Mouse (Mus musculus) granulocyte monocyte progenitor cell, adult 5-6 weeks (primary cell): Measurements from ENCODE around the gene Ube2z. TPM values are rescaled to one million over a fixed set of nuclear protein-coding genes. Genes with fewer than 3 reads are reported as not detected.

ENCODE experiments used
- ATAC-seq: replicated peaks from 2 replicates; pipeline ENCODE4 v1.8.0; 2016; ENCODE audit warnings: mild to moderate bottlenecking, moderate TSS enrichment, inconsistent platforms; ENCODE audit not compliant: poor library complexity, severe bottlenecking
- total RNA-seq, 2 experiments: library from RNA; stranded (forward) in 1 of 2; stranded (reverse) in 1 of 2; fragments of 200-712, 200-1000 nt in 1 of 2; fragments of >200 nt in 1 of 2; fragmentation: Nextera tagmentation in 1 of 2; gene quantifications; 2 replicates each; pipeline ENCODE4 v1.2.3; 2014 to 2017

Gene Ube2z
- total RNA-seq, 2 experiments from 2014 or later: 20.8 to 34.1 TPM

GRCm38 (mm10) chr11:96064521-96065214 lies 520 bp downstream of the Ube2z start:
- peak; percentile 64 for ATAC-seq

GRCm38 (mm10) chr11:96058309-96058708 lies 6.9 kb downstream of the Ube2z start:
- no peak for ATAC-seq

- no peak for ATAC-seq
These were observed 14.3 kb downstream of the Ube2z start for GRCm38 (mm10) chr11:96050854-96051253.

- no peak for ATAC-seq
These were observed 15.2 kb downstream of the Ube2z start for GRCm38 (mm10) chr11:96049939-96050338.

- no peak for ATAC-seq
These were observed 17.5 kb downstream of the Ube2z start for GRCm38 (mm10) chr11:96047469-96048373.

- no peak for ATAC-seq
These were observed 18.4 kb downstream of the Ube2z start for GRCm38 (mm10) chr11:96046793-96047192.

GRCm38 (mm10) chr11:96046028-96046427 lies 19.2 kb downstream of the Ube2z start:
- no peak for ATAC-seq

- no peak for ATAC-seq
These were observed 20.2 kb downstream of the Ube2z start for GRCm38 (mm10) chr11:96044803-96045567.

- ATAC-seq: no peak
These were observed 26.6 kb downstream of the Ube2z start for GRCm38 (mm10) chr11:96038560-96038959.

GRCm38 (mm10) chr11:96037499-96037898 lies 27.7 kb downstream of the Ube2z start:
- ATAC-seq: no peak

GRCm38 (mm10) chr11:96035133-96035532 lies 30.1 kb downstream of the Ube2z start:
- no peak for ATAC-seq

GRCm38 (mm10) chr11:96034596-96035052 lies 30.6 kb downstream of the Ube2z start, which contains the start of gene Snf8:
Snf8 (plus strand) TSS chr11:96034885.
- peak; percentile 97 for ATAC-seq

- 0 out of 2 replicates have a peak, but pooled peaks have one; percentile 22 for ATAC-seq
These were observed 31.1 kb downstream of the Ube2z start for GRCm38 (mm10) chr11:96034116-96034515.

- ATAC-seq: no peak
These were observed 31.9 kb downstream of the Ube2z start for GRCm38 (mm10) chr11:96033264-96033663.

- no peak for ATAC-seq
These were observed 33.5 kb downstream of the Ube2z start for GRCm38 (mm10) chr11:96031701-96032100.

- ATAC-seq: no peak
These were observed 34.6 kb downstream of the Ube2z start for GRCm38 (mm10) chr11:96030571-96030970.

GRCm38 (mm10) chr11:96028130-96028529 lies 37.1 kb downstream of the Ube2z start:
- ATAC-seq: no peak

GRCm38 (mm10) chr11:96020622-96021021 lies 44.6 kb downstream of the Ube2z start:
- no peak for ATAC-seq

- no peak for ATAC-seq
These were observed 47.2 kb downstream of the Ube2z start for GRCm38 (mm10) chr11:96017941-96018351.

- ATAC-seq: no peak
These were observed 49.8 kb downstream of the Ube2z start for GRCm38 (mm10) chr11:96015421-96015820.
